Mouse (Mus musculus): ENCODE data around the gene Qdpr.

Gene Qdpr

DNA sequence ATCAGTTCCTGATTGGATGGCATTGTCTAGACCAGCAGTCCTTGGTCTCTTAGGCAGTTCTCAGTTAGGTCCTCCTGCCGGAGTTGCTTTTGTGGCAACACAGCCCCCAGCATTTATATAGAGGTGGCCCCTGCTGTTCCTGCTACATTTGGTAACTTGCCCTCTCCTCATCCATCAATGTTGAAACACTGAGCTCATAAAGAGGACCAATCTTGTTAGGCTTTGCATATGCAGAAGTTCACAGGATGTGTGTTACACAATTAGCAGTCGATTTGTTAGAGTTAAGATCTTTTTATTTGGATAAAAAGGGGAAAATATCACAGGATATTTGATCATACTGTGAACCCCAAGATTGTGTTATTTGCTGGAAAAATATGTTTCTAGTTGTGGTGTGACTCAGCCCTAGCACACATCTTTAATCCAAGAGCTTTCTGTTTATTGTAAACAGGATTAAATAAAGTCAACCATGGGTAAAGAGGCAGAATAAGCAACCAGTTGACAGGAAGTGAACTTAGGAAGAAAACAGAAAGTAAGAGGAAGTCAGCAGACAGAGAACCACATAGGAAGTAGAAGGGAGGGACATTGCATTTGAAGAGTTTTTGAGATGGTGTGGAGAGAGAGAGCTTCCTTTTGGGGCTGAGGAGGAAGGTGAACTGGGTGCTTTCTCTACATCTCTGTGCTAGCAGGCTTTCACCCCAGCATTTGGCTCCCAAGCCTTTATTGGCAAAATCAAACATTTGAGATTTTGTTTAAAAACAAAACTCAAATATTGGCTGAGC, 65.8 kb downstream of the Qdpr start:
- DNase-seq (ENCODE audit: inconsistent ontology term): no peak
